Mouse (Mus musculus): Measurements from ENCODE around the gene Rapgef2.

- no peak for TF ChIP-seq EP300 (optimal IDR thresholded peaks at IDR 0.05)
- no peak for TF ChIP-seq CTCF (IDR thresholded peaks at IDR 0.05; ENCODE audit: low read depth)
Observed at GRCm38 (mm10) chr3:79308605-79309004, 22.3 kb upstream of the Rapgef2 start.

Data from stomach, postnatal 0 days (tissue).